Mouse (Mus musculus): ENCODE results near the gene Matn3.

Matn3 gene

GRCm38 (mm10) chr12:9020986-9021385 lies 73.3 kb downstream of the Matn3 start:
- no peak for DNase-seq (ENCODE audit: low spot score in 2 of 2)

Measured in spleen, postnatal 14 days (tissue).